Mouse (Mus musculus): Measurements from ENCODE around the gene Lag3.
"Not testable (repeated sequence)": the region's sequence is repeated elsewhere in the genome, so short reads cannot be mapped to it uniquely, and the experiment has no call there.

The Lag3 gene

GRCm38 (mm10) chr6:124900801-124901480 is 10.6 kb downstream of the Lag3 start:
- peak; percentile 49 to 61 for DNase-seq (ENCODE audit: low spot score in 2 of 2)

GRCm38 (mm10) chr6:124900056-124900800 is 11.3 kb downstream of the Lag3 start:
- peak; percentile 44 to 49 for DNase-seq (ENCODE audit: low spot score in 2 of 2)

GRCm38 (mm10) chr6:124898359-124898758 is 13.1 kb downstream of the Lag3 start:
- peak; percentile 68 to 74 for DNase-seq (ENCODE audit: low spot score in 2 of 2)

GRCm38 (mm10) chr6:124894113-124894512 is 17.4 kb downstream of the Lag3 start:
- not testable (repeated sequence) for DNase-seq (ENCODE audit: low spot score in 2 of 2)

GRCm38 (mm10) chr6:124890997-124891396 is 20.5 kb downstream of the Lag3 start:
- DNase-seq (ENCODE audit: low spot score in 2 of 2), result no peak

- no peak for DNase-seq (ENCODE audit: low spot score in 2 of 2)
These were observed 22.9 kb downstream of the Lag3 start for GRCm38 (mm10) chr6:124888555-124889125.

GRCm38 (mm10) chr6:124887986-124888385 is 23.5 kb downstream of the Lag3 start, which contains the start of gene Cd4:
Gene Cd4 (minus strand): TSS chr6:124888221.
- no peak for DNase-seq (ENCODE audit: low spot score in 2 of 2)

GRCm38 (mm10) chr6:124885956-124886381 is 25.5 kb downstream of the Lag3 start:
- DNase-seq (ENCODE audit: low spot score in 2 of 2), result no peak

GRCm38 (mm10) chr6:124884714-124885500 is 26.6 kb downstream of the Lag3 start:
- no peak for DNase-seq (ENCODE audit: low spot score in 2 of 2)

- no peak for DNase-seq (ENCODE audit: low spot score in 2 of 2)
These were observed 28.2 kb downstream of the Lag3 start for GRCm38 (mm10) chr6:124883351-124883750.

GRCm38 (mm10) chr6:124881821-124882220 is 29.7 kb downstream of the Lag3 start:
- no peak for DNase-seq (ENCODE audit: low spot score in 2 of 2)

- no peak for DNase-seq (ENCODE audit: low spot score in 2 of 2)
These were observed 32.1 kb downstream of the Lag3 start for GRCm38 (mm10) chr6:124879390-124879789.

- DNase-seq (ENCODE audit: low spot score in 2 of 2), result no peak
These were observed 37.2 kb downstream of the Lag3 start for GRCm38 (mm10) chr6:124874348-124874747.

GRCm38 (mm10) chr6:124866560-124866959 is 44.9 kb downstream of the Lag3 start:
- no peak for DNase-seq (ENCODE audit: low spot score in 2 of 2)

- DNase-seq (ENCODE audit: low spot score in 2 of 2), result no peak
These were observed 45.6 kb downstream of the Lag3 start for GRCm38 (mm10) chr6:124865766-124866362.

- DNase-seq (ENCODE audit: low spot score in 2 of 2), result no peak
These were observed 47.7 kb downstream of the Lag3 start, which contains the start of gene Gpr162 for GRCm38 (mm10) chr6:124863658-124864298. Gene Gpr162 (minus strand): TSS chr6:124863983.

GRCm38 (mm10) chr6:124863125-124863657 is 48.3 kb downstream of the Lag3 start:
- no peak for DNase-seq (ENCODE audit: low spot score in 2 of 2)

- no peak for DNase-seq (ENCODE audit: low spot score in 2 of 2)
These were observed 48.9 kb downstream of the Lag3 start for GRCm38 (mm10) chr6:124862406-124863124.

GRCm38 (mm10) chr6:124861802-124862201 is 49.7 kb downstream of the Lag3 start:
- no peak for DNase-seq (ENCODE audit: low spot score in 2 of 2)

- DNase-seq (ENCODE audit: low spot score in 2 of 2), result no peak
These were observed 50.2 kb downstream of the Lag3 start for GRCm38 (mm10) chr6:124861266-124861665.
